Mouse (Mus musculus) CH12.LX (cell line): ENCODE data around the gene Clspn. TPM values are rescaled to one million over a fixed set of nuclear protein-coding genes. Genes with fewer than 3 reads are reported as not detected.

Experiments
- DNase-seq: peaks from one replicate; pipeline ENCODE4 v3.0.0-alpha.2; 2013; ENCODE audit errors: extremely low read depth
- H3K27ac ChIP-seq: 2 replicates; pipeline ENCODE4 v1.5.1; 2012; ENCODE audit warnings: low read depth, mild to moderate bottlenecking, control low read depth, moderate library complexity; ENCODE audit not compliant: insufficient read depth
- H3K27me3 ChIP-seq: replicated peaks from 2 replicates; pipeline ENCODE3; 2012; ENCODE audit warnings: inconsistent platforms
- H3K36me3 ChIP-seq, 2 experiments: replicated peaks in 1 of 2; 2 replicates each; pipeline versions ENCODE3 to v1.6.1; 2012; ENCODE audit warnings: inconsistent platforms in 1 of 2, low read length in 1 of 2, mild to moderate bottlenecking in 1 of 2, mixed read lengths in 1 of 2, moderate library complexity in 1 of 2; ENCODE audit not compliant: control insufficient read depth in 1 of 2, insufficient read depth in 1 of 2
- H3K4me1 ChIP-seq, 2 experiments: 2 replicates each; pipeline ENCODE4 v1.6.1; 2012; ENCODE audit warnings: inconsistent platforms in 1 of 2, moderate library complexity in 1 of 2; ENCODE audit not compliant: insufficient read depth in 2 of 2, control insufficient read depth in 1 of 2
- H3K4me2 ChIP-seq: 2 replicates; pipeline ENCODE4 v1.6.1; 2012; ENCODE audit warnings: low read depth, mild to moderate bottlenecking, control low read depth; ENCODE audit not compliant: poor library complexity, insufficient read depth, severe bottlenecking
- H3K4me3 ChIP-seq, 3 experiments: fragments of 150-350 bp in 1 of 3; sonication (generic) in 1 of 3; replicated peaks in 1 of 3; 2 replicates each; pipeline versions ENCODE3 to v1.5.1; 2011 to 2012; ENCODE audit warnings: low read depth in 2 of 3, low read length in 2 of 3, mild to moderate bottlenecking in 2 of 3, moderate library complexity in 2 of 3, control low read depth in 1 of 3, improper control_type of control experiment in 1 of 3, inconsistent platforms in 1 of 3, mixed read lengths in 1 of 3; ENCODE audit not compliant: poor library complexity in 1 of 3
- H3K79me2 ChIP-seq: replicated peaks from 2 replicates; pipeline ENCODE4 v1.6.1; 2012; ENCODE audit warnings: mild to moderate bottlenecking, moderate library complexity; ENCODE audit not compliant: control insufficient read depth, poor library complexity, insufficient read depth, severe bottlenecking; ENCODE audit errors: extremely low read depth
- H3K9ac ChIP-seq: 2 replicates; pipeline ENCODE4 v1.6.1; 2012; ENCODE audit warnings: low read depth, mild to moderate bottlenecking, control low read depth, moderate library complexity; ENCODE audit not compliant: insufficient read depth
- H3K9me3 ChIP-seq: replicated peaks from 2 replicates; pipeline ENCODE3; 2012; ENCODE audit warnings: low read length, inconsistent platforms, mixed read lengths
- BHLHE40 ChIP-seq: IDR thresholded peaks from 2 replicates; pipeline ENCODE4 v1.6.1; 2011; ENCODE audit warnings: mild to moderate bottlenecking, low read depth, low read length, improper control_type of control experiment
- CHD2 ChIP-seq: IDR thresholded peaks from 2 replicates; pipeline ENCODE4 v1.6.1; 2011; ENCODE audit warnings: low read length, improper control_type of control experiment
- CTCF ChIP-seq, 2 experiments: IDR thresholded peaks in 1 of 2; conservative IDR thresholded peaks in 1 of 2; 2 replicates each; pipeline ENCODE4 v1.5.1; 2011 to 2012; ENCODE audit warnings: low read depth in 2 of 2, low read length in 2 of 2, improper control_type of control experiment in 1 of 2, inconsistent platforms in 1 of 2, mild to moderate bottlenecking in 1 of 2, moderate library complexity in 1 of 2
- E2F4 ChIP-seq: IDR thresholded peaks from 2 replicates; pipeline ENCODE4 v1.6.1; 2011; ENCODE audit warnings: low read depth, low read length, improper control_type of control experiment; ENCODE audit not compliant: insufficient replicate concordance
- ELF1 ChIP-seq: IDR thresholded peaks from 2 replicates; pipeline ENCODE4 v1.6.1; 2014; ENCODE audit warnings: low read depth, mild to moderate bottlenecking, inconsistent platforms, low read length, improper control_type of control experiment
- EP300 ChIP-seq: IDR thresholded peaks from 2 replicates; pipeline ENCODE4 v1.6.1; 2011; ENCODE audit warnings: low read length, improper control_type of control experiment
- ETS1 ChIP-seq: conservative IDR thresholded peaks from 2 replicates; pipeline ENCODE4 v1.6.1; 2012; ENCODE audit warnings: low read depth, mild to moderate bottlenecking, inconsistent platforms, low read length, improper control_type of control experiment, moderate library complexity
- HCFC1 ChIP-seq: IDR thresholded peaks from 2 replicates; pipeline ENCODE4 v1.6.1; 2012; ENCODE audit warnings: low read depth, mild to moderate bottlenecking, inconsistent platforms, low read length, improper control_type of control experiment
- JUND ChIP-seq: conservative IDR thresholded peaks from 2 replicates; pipeline ENCODE4 v1.6.1; 2011; ENCODE audit warnings: low read depth, low read length, improper control_type of control experiment
- KAT2A ChIP-seq: IDR thresholded peaks from 2 replicates; pipeline ENCODE4 v1.6.1; 2012; ENCODE audit warnings: low read length, improper control_type of control experiment, inconsistent platforms; ENCODE audit not compliant: insufficient replicate concordance
- MAX ChIP-seq: IDR thresholded peaks from 2 replicates; pipeline ENCODE4 v1.6.1; 2011; ENCODE audit warnings: low read length, improper control_type of control experiment
- MXI1 ChIP-seq: IDR thresholded peaks from 2 replicates; pipeline ENCODE4 v1.6.1; 2011; ENCODE audit warnings: mild to moderate bottlenecking, low read depth, low read length, improper control_type of control experiment
- PAX5 ChIP-seq: IDR thresholded peaks from 2 replicates; pipeline ENCODE4 v1.6.1; 2012; ENCODE audit warnings: low read length, inconsistent platforms, mixed read lengths
- RAD21 ChIP-seq: IDR thresholded peaks from 2 replicates; pipeline ENCODE4 v1.6.1; 2011; ENCODE audit warnings: low read depth, mild to moderate bottlenecking, low read length, improper control_type of control experiment, moderate library complexity
- SMC3 ChIP-seq: IDR thresholded peaks from 2 replicates; pipeline ENCODE4 v1.6.1; 2011; ENCODE audit warnings: low read depth, low read length, improper control_type of control experiment
- TBP ChIP-seq: conservative IDR thresholded peaks from 2 replicates; pipeline ENCODE4 v1.6.1; 2011; ENCODE audit warnings: low read depth, low read length, improper control_type of control experiment
- USF1 ChIP-seq: IDR thresholded peaks from 2 replicates; pipeline ENCODE4 v1.6.1; 2014; ENCODE audit warnings: low read depth, mild to moderate bottlenecking, inconsistent platforms, low read length, improper control_type of control experiment
- USF2 ChIP-seq: conservative IDR thresholded peaks from 2 replicates; pipeline ENCODE4 v1.6.1; 2011; ENCODE audit warnings: low read depth, low read length, improper control_type of control experiment
- ZC3H11A ChIP-seq: IDR thresholded peaks from 2 replicates; pipeline ENCODE4 v1.6.1; 2012; ENCODE audit warnings: low read depth, mild to moderate bottlenecking, inconsistent platforms, low read length, improper control_type of control experiment
- ZKSCAN1 ChIP-seq: IDR thresholded peaks from 2 replicates; pipeline ENCODE4 v1.6.1; 2012; ENCODE audit warnings: low read depth, inconsistent platforms, low read length, improper control_type of control experiment, borderline replicate concordance
- dilution Hi-C: fragments of 300-500 bp; cut with MboI; formaldehyde crosslinking; loops from 2 replicates; pipeline ENCODE4 v1.14.3; 2020; ENCODE audit warnings: low sequenced_read_pairs; ENCODE audit not compliant: extremely low pct_unique_long_range_greater_than_20kb, extremely low pct_ligation_motif_present
- in situ Hi-C: fragments of 300-500 bp; cut with MboI; formaldehyde crosslinking; loops from 3 replicates; pipeline ENCODE4 v1.14.3; 2019; ENCODE audit warnings: low sequenced_read_pairs, low pct_ligation_motif_present, low pct_unique_long_range_greater_than_20kb, mixed read lengths
- polyA plus RNA-seq: library from polyadenylated mRNA; unstranded; fragments of >175 nt; gene quantifications from 2 replicates; pipeline ENCODE4 v1.2.1, GENCODE M21; 2012; ENCODE audit warnings: low read depth; ENCODE audit not compliant: insufficient read length
- total RNA-seq, 2 experiments: library from RNA; depleted of rRNA; stranded (reverse); fragments of 300-350 nt in 1 of 2; fragments of >200 nt in 1 of 2; gene quantifications; 2 replicates each; pipeline ENCODE4 v1.2.3; 2012 to 2014

The Clspn gene
- total and polyA plus RNA-seq, 3 experiments, result 25.5 to 90.0 (median 34.9) TPM

DNA sequence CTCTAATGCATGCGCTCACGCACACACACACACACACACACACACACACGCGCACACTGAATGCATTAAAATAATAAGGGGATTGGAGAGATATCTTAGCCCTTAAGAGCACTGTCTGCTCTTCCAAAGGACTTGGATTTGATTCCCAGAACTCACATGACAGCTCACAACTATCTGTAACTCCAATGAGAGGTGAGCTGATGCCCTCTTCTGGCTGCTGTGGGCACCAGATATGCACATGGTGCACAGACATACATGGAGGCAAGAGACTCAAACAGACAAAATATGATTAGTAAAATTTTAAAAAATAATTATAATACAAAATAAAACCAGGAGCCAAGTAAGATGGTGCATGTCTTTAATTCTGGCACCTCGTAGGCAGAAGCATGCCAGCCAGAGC lies 29.9 kb upstream of the Clspn start:
- H3K27ac ChIP-seq, result no peak overlapping the region
- H3K36me3 ChIP-seq, result no peaks in the 10 kb centered on the region
- no peak overlapping the region for H3K9ac ChIP-seq
- H3K4me3 ChIP-seq, result no peak overlapping the region
- TF ChIP-seq MAX, result no peak
- TF ChIP-seq CTCF (conservative IDR thresholded peaks at IDR 0.05 in 1 of 2, IDR thresholded peaks at IDR 0.05 in 1 of 2; ENCODE audit: low read depth in 2 of 2, low read length in 2 of 2), result peak in 1 of 2 experiments; percentile 45; a peak in 2 of 4 replicates
- no peak for TF ChIP-seq E2F4
- peak; percentile 24 for TF ChIP-seq RAD21
- peaks cover 0 to 6% of the 10 kb centered on the region in 2 experiments; a peak in 1 of 4 replicates for H3K4me1 ChIP-seq
- H3K79me2 ChIP-seq, result no peaks in the 10 kb centered on the region
- no peak for DNase-seq
- no peak overlapping the region for H3K4me2 ChIP-seq
- dilution Hi-C loops (no loop called here), in situ Hi-C loops (no loop called here)
- no peaks in the 10 kb centered on the region for H3K27me3 ChIP-seq
- no peaks in the 10 kb centered on the region for H3K9me3 ChIP-seq

DNA sequence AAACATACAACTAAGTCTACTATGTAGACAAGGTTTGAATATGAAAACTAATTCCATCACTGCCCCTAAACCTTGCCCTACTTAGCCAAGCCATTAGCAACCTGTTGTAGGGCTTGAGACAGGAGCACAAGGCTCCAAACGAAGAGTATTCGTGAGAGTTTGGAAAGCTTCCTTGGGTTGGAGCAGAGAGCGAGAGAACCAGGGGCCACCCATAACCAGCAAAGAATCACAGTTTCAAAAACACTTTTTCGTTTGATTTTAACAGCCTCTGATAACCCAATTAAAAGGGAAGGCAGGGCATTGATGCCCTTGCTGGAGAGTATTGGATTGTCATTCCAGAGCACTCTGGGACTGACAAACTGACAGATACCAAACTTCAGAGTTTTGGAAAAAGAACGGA lies 24.4 kb upstream of the Clspn start:
- Histone ChIP-seq H3K27ac (no peak overlapping the region), H3K36me3 (no peaks in the 10 kb centered on the region), H3K9ac (peak overlapping the region; percentile 54), H3K27me3 (peaks cover 7% of the 10 kb centered on the region), H3K4me1 (peaks cover 4 to 23% of the 10 kb centered on the region in 2 experiments), H3K4me2 (peak overlapping the region; percentile 72), H3K9me3 (no peaks in the 10 kb centered on the region)
- dilution Hi-C loops, result no loop called here
- no peak for TF ChIP-seq ZC3H11A
- TF ChIP-seq EP300, result no peak
- TF ChIP-seq ZKSCAN1, result no peak
- TF ChIP-seq PAX5, result no peak
- TF ChIP-seq USF2, result no peak
- TF ChIP-seq CHD2, result no peak
- no peak for TF ChIP-seq ELF1
- no peak for TF ChIP-seq CTCF (conservative IDR thresholded peaks at IDR 0.05 in 1 of 2, IDR thresholded peaks at IDR 0.05 in 1 of 2; ENCODE audit: low read depth in 2 of 2, low read length in 2 of 2)
- no peak for TF ChIP-seq BHLHE40
- no peak for TF ChIP-seq SMC3
- no peak; the same call in 1 of the 2 replicates for TF ChIP-seq MXI1
- no peak for TF ChIP-seq KAT2A
- no peak for TF ChIP-seq TBP
- no peak for TF ChIP-seq HCFC1
- TF ChIP-seq ETS1, result no peak
- TF ChIP-seq JUND, result no peak
- TF ChIP-seq USF1, result no peak
- TF ChIP-seq, all 38 proteins: peak for 0
- in situ Hi-C loops, result no loop called here
- no peak for DNase-seq
- no peaks in the 10 kb centered on the region for H3K79me2 ChIP-seq
- peak overlapping the region; percentile 66 to 84 (median 73) for H3K4me3 ChIP-seq
